Mouse (Mus musculus) urinary bladder, postnatal 14 days (tissue): ENCODE data around the gene Fam189a1.
A peak's percentile ranks its signal among the peaks of the same experiment; 100 is the strongest.

ENCODE experiments used
- DNase-seq: peaks from one replicate; pipeline ENCODE4 v3.0.0; 2021; ENCODE audit warnings: low spot score

The Fam189a1 gene

DNA sequence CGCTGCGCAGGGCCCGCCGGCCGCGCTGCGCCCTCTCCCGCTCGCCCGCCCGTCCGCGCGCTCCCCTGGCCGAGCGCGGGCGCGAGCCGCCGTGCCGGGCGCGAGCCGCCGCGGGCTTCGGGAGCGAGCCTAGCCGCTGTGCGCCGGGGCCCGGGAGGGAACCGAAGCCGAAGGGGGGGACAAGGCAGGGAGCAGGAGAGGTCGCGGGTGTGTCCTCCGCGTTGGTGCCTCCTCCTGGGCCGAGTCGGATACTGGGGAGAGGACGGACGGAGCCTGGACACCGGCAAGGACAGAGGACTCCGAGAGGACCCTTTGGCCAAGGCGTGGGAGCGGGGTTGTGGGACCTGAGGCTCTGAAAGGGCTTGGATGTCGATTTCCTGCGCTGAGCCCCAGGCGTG is at the start of gene Fam189a1:
Gene Fam189a1 (minus strand): TSS at position 57 of the 398 bp plus-strand sequence.
- peak; percentile 7 for DNase-seq

- no peak for DNase-seq
Measured at GRCm38 (mm10) chr7:65206021-65206420, 49.7 kb upstream of the Fam189a1 start.

DNA sequence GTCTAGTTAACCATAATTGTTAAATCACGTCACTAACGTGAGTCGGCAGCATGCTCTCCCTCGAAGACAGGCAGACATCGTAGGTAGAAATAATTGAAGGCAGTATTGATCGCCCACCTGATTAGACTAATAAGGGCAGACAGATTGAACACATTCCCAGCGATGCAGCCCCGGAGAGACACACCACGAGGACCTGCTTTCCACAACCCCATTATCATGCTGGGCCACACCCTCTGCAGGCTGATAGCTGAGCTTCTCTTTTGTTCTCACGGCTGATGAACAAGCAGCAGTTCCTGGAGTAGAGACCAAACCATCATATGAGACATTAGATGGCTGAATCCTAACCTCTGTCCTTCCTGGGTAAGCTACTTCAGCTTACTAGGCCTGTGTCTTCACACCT is 46.3 kb upstream of the Fam189a1 start:
- no peak for DNase-seq

- DNase-seq: no peak
Measured at GRCm38 (mm10) chr7:65180694-65181093, 24.3 kb upstream of the Fam189a1 start.

DNA sequence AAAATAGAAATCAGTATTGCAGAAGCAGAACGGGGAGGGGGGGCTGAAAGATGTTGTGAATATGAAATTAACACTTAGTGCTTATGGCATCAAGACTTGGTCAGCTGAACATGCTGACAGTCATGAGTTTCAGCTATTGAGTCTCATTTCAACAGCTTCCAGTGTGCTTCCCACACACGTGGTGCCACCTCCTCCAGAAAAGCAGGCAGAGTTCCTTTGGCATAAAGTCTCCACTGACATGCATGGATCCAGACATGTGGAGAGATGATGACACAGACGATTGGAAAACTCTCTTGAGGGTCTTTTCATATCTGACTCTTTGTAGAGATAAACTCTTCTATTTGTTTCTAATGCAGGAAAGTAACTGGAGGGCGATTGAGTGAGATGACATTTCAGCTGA is 14.4 kb upstream of the Fam189a1 start:
- DNase-seq: no peak

DNA sequence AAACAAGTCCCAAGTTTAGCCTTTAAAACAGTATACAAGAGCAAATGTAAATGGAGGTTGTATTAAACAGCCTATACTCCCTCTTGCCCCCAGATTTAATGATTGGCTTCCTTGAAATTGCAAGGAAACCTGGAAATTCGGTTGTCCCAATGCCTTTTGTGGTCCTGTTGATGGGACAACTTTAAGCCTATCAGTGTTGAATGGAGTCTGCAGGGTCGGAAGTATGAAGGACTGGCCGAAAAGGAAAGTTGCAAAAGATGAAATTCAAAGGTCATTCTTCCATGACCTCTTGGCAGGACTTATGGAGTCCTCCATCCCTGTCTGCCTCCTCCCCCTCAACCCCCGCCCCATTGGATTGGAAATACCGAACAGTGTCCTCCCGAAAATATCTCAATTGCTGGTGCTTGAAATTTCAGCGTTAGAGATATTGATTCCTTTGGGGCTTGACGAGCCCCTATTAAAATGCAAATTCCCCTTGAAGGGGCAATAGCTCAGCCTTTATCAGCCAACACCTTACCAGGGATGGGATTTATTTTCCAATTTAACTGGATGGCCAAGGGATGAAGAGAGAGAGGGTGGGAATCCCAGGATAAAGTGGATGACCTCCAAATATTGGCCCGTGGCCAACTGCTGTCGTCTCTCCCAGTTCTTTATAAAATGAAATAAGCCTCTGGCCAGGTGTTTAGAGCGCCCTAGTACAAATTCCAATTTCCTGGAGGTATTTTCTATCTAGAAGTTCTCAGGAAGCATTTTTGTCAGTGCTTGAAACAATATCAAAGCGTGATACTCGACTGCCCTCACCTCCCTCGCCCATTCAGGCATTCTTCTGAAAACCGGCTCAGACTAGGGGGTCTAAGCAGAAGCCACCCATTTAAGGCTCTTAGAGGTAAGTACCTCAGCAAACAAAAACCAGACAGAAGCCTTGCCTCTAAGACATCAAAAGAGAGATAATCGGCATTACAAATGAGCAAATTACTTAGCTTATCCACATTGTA is 958 bp upstream of the Fam189a1 start:
- no peak for DNase-seq

DNA sequence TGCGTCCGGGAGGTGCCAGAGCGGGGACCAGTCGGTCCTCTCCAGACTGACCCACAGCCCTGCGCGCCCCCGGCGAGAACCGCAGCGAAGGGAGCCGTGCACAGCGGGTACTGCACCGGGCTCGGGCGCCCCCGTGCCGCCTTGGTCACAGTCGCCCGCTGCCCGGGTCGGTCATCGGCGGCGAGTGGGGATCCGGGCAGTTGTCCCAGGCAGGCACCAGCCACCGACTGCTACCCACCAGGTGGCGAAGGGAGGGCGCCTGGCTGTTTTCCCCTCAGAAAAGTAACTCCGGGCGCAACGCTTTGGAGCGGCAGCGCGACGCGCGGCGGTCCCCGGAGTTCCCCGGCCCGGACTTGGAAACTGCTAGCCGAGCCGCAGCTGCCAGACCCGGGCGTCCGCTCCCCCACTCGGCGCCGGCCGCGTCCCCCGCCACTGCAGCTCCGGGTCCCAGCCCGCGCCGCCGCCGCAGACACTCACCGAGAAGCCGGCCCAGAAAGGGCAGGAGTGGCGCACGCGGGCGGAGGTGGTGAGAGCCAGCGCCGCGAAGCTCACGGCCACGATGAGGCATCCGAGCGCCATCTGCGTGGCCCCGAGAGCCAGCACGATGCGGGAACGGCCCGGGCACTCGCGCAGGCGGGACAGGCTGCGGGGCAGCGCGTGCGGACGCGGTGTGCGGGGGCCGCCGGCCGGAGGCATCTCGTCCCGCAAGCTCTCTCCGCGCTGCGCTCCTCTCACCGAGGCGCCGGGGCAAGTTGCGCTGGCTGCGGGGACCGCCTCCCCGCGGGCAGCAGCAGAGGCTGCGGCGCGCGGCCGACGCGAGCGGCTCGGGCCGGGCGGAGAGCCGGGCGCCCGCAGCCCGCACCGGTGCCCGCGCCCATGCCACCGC is 499 bp downstream of the Fam189a1 start:
- DNase-seq: peak; percentile 11

DNA sequence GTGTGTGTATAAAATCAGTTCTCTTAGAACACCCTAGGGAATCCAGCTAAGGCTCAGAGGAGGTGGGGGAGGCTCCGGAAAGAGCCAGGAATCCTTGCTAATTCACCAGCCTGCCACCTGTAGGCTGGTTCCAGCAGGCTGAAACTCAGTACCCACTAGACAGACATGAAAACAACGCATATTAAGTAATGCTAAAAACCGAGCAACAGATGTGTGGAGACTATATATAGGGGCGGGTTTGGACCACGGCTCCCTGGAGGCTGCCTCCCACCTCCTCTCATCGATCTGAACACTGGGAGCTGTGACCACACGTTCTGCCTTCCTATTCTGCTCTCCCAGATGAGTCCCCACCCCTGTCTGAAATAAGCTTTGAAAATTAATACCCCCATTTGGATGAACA is 1.8 kb downstream of the Fam189a1 start:
- no peak for DNase-seq

GRCm38 (mm10) chr7:65153846-65154245 is 2.5 kb downstream of the Fam189a1 start:
- DNase-seq: no peak

GRCm38 (mm10) chr7:65151526-65151925 is 4.8 kb downstream of the Fam189a1 start:
- no peak for DNase-seq

- no peak for DNase-seq
Measured at GRCm38 (mm10) chr7:65149040-65149439, 7.3 kb downstream of the Fam189a1 start.

DNA sequence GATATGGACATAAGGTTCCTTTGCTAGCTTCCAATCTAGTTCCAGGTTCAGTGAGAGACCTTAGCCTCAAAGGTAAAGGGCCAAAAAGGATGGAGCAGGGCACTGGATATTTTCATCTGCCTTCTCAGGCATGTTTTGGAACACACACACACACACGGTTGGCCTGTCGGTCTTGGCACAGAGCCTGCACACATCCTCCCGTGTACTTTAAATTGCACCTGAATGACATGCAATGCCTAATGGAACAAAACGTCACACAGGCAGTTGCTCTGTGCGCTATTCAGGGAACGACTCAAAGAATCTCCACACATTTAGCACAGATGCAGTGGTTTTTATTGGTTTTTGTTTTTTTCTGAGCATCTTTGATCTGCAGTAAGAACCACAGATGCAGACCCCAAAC is 11.5 kb downstream of the Fam189a1 start:
- DNase-seq: no peak

DNA sequence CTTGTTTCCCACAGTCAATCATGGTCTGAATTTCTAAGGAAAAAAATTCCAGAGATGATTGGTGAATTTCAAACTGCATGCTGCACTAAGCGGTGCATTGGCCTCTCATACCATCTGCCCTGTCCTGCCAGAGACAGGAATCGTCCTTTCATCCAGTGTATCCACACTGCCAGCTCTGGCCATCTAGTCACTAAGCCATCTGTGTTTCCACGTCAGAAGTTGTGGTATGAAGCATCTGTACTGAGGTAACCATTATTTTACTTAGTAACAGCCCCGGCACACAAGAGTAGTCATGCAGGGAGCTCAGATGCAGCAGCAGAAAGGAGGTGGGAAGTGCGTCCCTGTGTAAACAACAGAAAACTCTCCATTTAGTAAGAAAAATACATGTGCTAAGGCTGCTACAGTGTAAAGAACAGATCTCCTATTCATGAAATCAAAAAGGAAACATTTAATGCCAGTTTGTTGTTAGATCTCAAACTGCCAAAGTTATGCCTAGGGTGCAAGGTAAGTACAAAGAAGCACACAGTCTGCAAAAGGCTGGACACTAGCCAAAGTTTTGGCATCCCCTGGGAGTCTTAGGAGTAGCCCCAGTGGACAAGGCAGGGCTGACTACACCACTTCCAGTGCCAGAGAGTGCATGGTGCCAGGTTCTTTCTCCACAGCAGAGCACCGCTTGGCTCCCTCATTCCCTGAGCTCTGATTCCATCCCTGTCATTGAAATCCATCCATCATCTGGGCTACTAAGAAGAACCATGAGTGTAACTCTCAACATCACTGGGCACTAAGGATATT is 14.3 kb downstream of the Fam189a1 start:
- DNase-seq: no peak

GRCm38 (mm10) chr7:65140832-65141231 is 15.5 kb downstream of the Fam189a1 start:
- DNase-seq: no peak

DNA sequence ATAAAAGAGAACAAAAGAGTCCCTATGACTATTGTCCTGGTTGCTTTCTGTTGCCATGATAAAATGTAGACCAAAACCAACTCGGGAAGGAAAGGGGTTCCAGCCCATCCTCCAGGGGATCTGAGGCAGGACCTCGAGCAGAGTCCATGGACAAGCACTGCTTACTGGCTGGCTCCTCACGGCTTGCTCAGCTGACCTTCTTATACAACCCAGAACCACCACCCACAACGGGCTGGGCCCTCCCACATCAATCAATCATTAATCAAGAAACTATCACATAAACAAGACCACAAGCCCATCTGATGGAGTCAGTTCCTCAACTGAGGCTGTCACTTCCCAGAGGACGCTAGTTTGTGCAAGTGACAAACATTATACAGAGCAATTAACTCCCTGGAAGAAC is 16.3 kb downstream of the Fam189a1 start:
- no peak for DNase-seq

GRCm38 (mm10) chr7:65123766-65124165 is 32.6 kb downstream of the Fam189a1 start:
- DNase-seq: no peak

- DNase-seq: no peak
Measured at GRCm38 (mm10) chr7:65116903-65117302, 39.5 kb downstream of the Fam189a1 start.

DNA sequence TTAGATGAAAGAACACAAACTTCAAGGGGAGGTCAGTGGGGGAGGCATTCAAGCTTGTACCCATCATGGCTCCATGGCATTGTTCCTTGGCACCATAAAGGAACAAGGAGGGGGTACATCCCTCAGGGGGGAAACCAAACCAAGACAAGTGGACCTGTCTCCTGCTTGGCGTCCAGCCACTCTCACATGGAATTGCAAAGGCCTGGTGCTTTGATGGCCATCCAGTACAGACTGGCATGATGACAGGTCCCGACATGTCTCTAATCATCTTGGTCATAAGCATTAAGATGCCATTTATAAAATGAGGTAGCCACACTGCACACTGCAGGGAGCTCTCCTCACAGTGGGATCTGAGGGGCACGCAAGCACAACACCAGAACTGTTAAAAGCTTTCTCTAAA is 41.0 kb downstream of the Fam189a1 start:
- no peak for DNase-seq

DNA sequence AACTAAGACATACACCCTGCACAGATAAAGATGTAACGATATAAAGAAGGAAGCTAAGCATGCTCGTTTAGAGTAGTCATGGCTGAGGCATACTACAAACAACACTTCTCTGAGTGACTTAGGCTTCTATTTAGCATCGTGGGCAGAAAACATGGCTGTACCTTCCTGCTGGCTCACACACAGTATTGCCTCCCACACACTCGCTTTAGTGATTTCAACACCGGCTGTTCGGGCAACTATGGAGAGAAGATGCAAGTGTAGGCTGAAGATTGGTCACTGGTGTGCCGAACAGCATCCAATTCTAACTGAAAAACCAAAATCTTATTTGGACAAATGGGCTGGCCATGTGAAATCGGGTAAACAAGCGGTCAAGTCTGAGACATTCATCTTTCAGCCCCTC is 44.7 kb downstream of the Fam189a1 start:
- DNase-seq: no peak

DNA sequence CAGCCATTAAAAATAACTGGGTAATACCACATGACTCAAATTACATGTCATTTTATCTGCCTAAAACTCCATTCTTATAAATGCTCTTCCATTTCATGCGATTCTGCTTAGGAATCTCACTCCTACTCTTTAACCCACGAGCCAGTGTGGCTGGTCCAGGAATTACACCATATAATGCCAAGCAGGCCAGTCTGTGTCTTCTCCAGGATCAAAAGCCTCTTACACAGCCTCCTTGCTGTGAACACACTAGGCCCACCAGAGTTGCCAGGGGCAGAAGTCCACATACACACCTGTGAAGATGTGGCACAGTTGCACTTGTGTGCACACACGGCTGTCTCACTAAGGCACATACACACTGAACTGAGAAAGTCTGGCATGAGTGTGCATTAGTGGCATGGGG is 50.8 kb downstream of the Fam189a1 start:
- DNase-seq: no peak

DNA sequence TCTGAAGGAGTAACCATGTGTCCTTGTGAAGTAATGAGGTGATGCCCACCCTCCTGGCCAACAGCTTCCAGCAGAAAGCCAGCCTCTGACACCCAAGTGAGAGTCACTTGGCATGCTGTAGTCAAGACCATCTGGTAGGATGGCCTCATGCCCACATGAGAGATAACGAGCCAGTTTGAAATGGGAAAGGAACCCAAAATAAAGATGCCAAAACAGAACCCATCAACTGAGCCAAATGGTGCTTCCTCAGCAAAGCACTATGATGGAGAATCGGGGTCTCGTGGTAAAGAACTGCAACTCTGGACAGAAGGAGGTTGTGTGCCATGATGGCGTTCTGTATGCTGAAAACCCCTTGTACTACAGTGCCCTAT is 51.3 kb downstream of the Fam189a1 start:
- no peak for DNase-seq
